Mouse (Mus musculus) B cell, adult 2 months (primary cell): ENCODE measurements at regions not wholly inside any gene's neighbourhood (a gene's known extent, or its start where the extent isn't known, plus 50 kb on each side); places are given as distances from the start of the nearest gene placed in this dataset.
"Not testable (repeated sequence)": the region's sequence is repeated elsewhere in the genome, so short reads cannot be mapped to it uniquely, and the experiment has no call there.

Source experiments
- DNase-seq, 2 experiments: peaks; one replicate each; pipeline ENCODE4 v3.0.0; 2022

GRCm38 (mm10) chr17:42956588-42956987, 59.8 kb upstream of the Tnfrsf21 start:
- no peak for DNase-seq

DNA sequence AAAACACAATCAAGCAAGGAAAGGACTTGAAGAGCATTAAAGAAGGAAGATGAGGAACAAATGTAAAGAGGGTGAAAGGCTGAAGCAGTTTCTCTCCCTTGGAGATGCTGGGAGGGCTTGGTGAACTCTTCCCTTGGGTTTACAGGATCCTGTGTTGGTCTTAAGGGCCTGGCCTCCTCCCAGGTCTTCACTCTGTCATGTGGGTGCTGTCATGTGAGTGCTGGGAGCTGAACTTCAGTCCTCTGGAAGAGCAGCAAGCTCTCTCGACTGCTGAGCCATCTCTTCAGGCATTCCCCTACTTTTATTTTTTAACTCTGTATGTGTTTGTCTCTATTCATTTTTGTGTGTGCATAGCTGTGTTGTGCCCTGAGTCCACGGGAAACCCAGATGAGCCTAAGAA, 61.6 kb upstream of the Tnfrsf21 start:
- DNase-seq, result no peak

DNA sequence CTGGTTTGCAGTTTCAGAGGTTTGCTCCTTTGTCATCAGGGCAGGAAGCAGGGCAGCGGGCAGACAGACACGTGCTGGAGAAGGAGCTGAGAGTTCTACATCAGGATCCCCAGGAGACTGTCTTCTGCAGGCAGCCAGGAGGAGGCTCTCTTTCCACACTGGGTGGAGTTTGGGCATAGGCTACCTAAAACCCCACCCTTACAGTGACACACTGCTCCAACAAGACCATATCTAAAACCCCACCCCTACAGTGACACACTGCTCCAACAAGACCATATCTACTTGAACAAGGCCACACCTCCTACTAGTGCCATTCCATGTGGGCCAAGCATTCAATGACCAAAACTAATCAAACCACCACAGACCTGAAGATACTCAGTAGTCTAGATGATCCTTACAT, 68.0 kb upstream of the Cd2ap start:
- DNase-seq, result no peak

DNA sequence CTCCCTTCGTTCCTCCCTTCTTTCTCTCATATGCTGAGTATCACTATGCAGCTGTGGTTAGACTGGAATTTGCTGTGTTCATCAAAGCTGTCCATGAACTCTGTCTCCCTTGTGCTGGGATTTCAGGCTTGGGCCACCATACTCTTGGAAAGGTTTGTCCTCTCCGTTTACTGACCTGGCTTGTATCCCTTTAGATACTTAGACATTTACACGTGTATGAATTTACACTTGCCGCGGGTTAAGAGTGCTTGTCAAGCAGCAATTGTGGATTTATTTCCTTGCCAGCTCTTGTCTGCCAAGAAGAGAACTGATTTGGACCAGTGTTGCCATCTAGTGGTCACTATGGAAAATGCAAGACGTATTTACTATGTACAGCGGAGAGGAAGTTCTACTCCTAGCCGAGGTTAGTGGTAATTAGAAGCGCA, 66.8 kb upstream of the Cd2ap start:
- peak; percentile 73 to 78 for DNase-seq

GRCm38 (mm10) chr17:42939476-42939875, 63.0 kb upstream of the Cd2ap start:
- DNase-seq, result no peak

DNA sequence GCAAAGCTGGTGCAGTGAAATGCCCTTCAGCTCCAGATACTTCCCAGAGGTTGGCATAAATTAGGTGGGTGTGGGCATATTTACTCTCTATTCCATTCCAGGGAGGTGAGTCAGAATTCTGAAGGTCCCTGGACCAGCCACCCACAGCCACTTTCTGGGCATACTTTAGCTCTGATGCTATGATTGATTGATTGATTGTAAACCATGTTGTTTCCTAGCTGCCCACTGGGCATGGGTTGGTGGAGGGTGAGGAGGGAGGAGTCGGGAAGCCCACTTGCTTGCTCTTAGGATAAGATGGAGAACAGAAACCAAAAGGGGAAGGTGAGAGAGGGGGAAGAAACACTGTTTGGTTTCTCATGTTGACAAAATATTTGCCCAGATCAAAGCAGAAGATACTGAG, 62.1 kb upstream of the Cd2ap start:
- DNase-seq, result no peak

GRCm38 (mm10) chr17:42937480-42937879, 61.0 kb upstream of the Cd2ap start:
- DNase-seq, result not testable (repeated sequence)

DNA sequence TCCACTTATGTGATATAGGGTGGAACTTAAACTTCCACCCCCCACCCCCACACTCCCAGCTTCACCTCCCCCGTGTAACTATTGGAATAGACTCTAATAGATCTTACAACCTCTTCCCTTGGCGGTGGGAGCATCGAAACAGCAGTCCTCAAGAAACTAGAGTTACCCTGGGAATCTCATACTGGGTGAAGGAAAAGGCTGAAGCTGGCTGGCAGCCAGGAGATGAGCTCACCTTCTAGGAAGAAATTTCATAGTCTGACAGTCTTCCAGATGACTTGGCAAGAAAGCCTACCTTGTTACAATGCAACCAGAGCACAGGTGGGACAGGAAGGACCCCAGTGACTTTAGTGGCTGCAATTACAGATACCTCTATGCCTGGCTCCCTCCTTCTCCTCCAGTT, 57.6 kb upstream of the Cd2ap start:
- no peak for DNase-seq

GRCm38 (mm10) chr17:42933335-42934004, 57.0 kb upstream of the Cd2ap start:
- DNase-seq, result no peak

GRCm38 (mm10) chr17:42927320-42927719, 50.9 kb upstream of the Cd2ap start:
- no peak for DNase-seq
